Mouse (Mus musculus) c-Kit-positive CD71-positive TER-119-negative erythroid progenitor cells, embryonic 14.5 days (primary cell): Measurements from ENCODE around the gene Tbc1d22b.
"Not testable (repeated sequence)": the region's sequence is repeated elsewhere in the genome, so short reads cannot be mapped to it uniquely, and the experiment has no call there.

ENCODE experiments used
- DNase-seq: peaks from one replicate; pipeline ENCODE4 v3.0.0-alpha.2; 2013; ENCODE audit warnings: low read depth

Tbc1d22b gene

GRCm38 (mm10) chr17:29549543-29550428, at the start of gene Tbc1d22b, which contains the start of gene Gm17657:
TSS of gene Tbc1d22b (plus strand) at chr17:29549785.
TSS of gene Gm17657 (minus strand) at chr17:29549638.
- DNase-seq, result peak; percentile 91

GRCm38 (mm10) chr17:29500243-29500740, 49.3 kb upstream of the Tbc1d22b start:
- no peak for DNase-seq

- DNase-seq, result peak; percentile 85
Observed at GRCm38 (mm10) chr17:29500802-29501469, 48.6 kb upstream of the Tbc1d22b start.

- no peak for DNase-seq
Observed at GRCm38 (mm10) chr17:29502005-29502668, 47.4 kb upstream of the Tbc1d22b start.

- DNase-seq, result no peak
Observed at GRCm38 (mm10) chr17:29502669-29503665, 46.6 kb upstream of the Tbc1d22b start.

- DNase-seq, result no peak
Observed at GRCm38 (mm10) chr17:29503700-29504099, 45.9 kb upstream of the Tbc1d22b start.

- no peak for DNase-seq
Observed at GRCm38 (mm10) chr17:29508927-29509608, 40.5 kb upstream of the Tbc1d22b start.

GRCm38 (mm10) chr17:29510691-29511090, 38.9 kb upstream of the Tbc1d22b start:
- DNase-seq, result no peak

- DNase-seq, result peak; percentile 77
Observed at GRCm38 (mm10) chr17:29513044-29513730, 36.4 kb upstream of the Tbc1d22b start.

- peak; percentile 74 for DNase-seq
Observed at GRCm38 (mm10) chr17:29514435-29514834, 35.1 kb upstream of the Tbc1d22b start.

- DNase-seq, result not testable (repeated sequence)
Observed at GRCm38 (mm10) chr17:29518665-29519064, 30.9 kb upstream of the Tbc1d22b start.

- no peak for DNase-seq
Observed at GRCm38 (mm10) chr17:29519731-29520130, 29.9 kb upstream of the Tbc1d22b start.

- no peak for DNase-seq
Observed at GRCm38 (mm10) chr17:29525613-29526012, 24.0 kb upstream of the Tbc1d22b start.

GRCm38 (mm10) chr17:29528568-29529187, 20.9 kb upstream of the Tbc1d22b start:
- DNase-seq, result no peak

GRCm38 (mm10) chr17:29530508-29530907, 19.1 kb upstream of the Tbc1d22b start:
- no peak for DNase-seq

- no peak for DNase-seq
Observed at GRCm38 (mm10) chr17:29531278-29531677, 18.3 kb upstream of the Tbc1d22b start.

GRCm38 (mm10) chr17:29531757-29532384, 17.7 kb upstream of the Tbc1d22b start:
- no peak for DNase-seq

GRCm38 (mm10) chr17:29533866-29534265, 15.7 kb upstream of the Tbc1d22b start:
- DNase-seq, result no peak

GRCm38 (mm10) chr17:29540426-29540825, 9.2 kb upstream of the Tbc1d22b start:
- DNase-seq, result no peak
